Mouse (Mus musculus) cerebellum, adult 2 months (tissue): Measurements from ENCODE around the gene Pcgf2. TPM values are rescaled to one million over a fixed set of nuclear protein-coding genes. Genes with fewer than 3 reads are reported as not detected.

Experiments used
- DNase-seq, 2 experiments: peaks; one replicate each; pipeline ENCODE4 v3.0.0; 2021
- H3K27ac ChIP-seq: fragments of 200-500 bp; 2 replicates; pipeline ENCODE4 v1.5.1; 2012; ENCODE audit warnings: low read length, control low read depth, inconsistent platforms; ENCODE audit not compliant: insufficient read depth
- H3K27me3 ChIP-seq: fragments of 200-500 bp; 2 replicates; pipeline ENCODE4 v1.6.1; 2012; ENCODE audit warnings: inconsistent platforms, mild to moderate bottlenecking, low read length, moderate library complexity; ENCODE audit not compliant: control insufficient read depth, insufficient read depth
- H3K4me1 ChIP-seq: fragments of 200-500 bp; 2 replicates; pipeline ENCODE4 v1.6.1; 2011; ENCODE audit warnings: low read length; ENCODE audit not compliant: control insufficient read depth, insufficient read depth
- H3K4me3 ChIP-seq: fragments of 200-500 bp; replicated peaks from 2 replicates; pipeline ENCODE3; 2011; ENCODE audit warnings: mild to moderate bottlenecking, low read depth, low read length, control low read depth; ENCODE audit not compliant: insufficient read depth
- CTCF ChIP-seq: fragments of 200-500 bp; IDR thresholded peaks from 2 replicates; pipeline ENCODE4 v1.5.1; 2011; ENCODE audit warnings: low read depth, mild to moderate bottlenecking, control low read depth, low read length, moderate library complexity, borderline replicate concordance; ENCODE audit not compliant: insufficient read depth
- POLR2A ChIP-seq: fragments of 200-500 bp; IDR thresholded peaks from 2 replicates; pipeline ENCODE4 v1.6.1; 2011; ENCODE audit warnings: low read length, control low read depth, borderline replicate concordance; ENCODE audit not compliant: insufficient read depth
- WGBS: fragments of 180-500 bp; shearing (Covaris S2); methylation state at CpG from one replicate; pipeline ENCODE4 v1.1.7; 2018; 5-methylcytosine and 5-hydroxymethylcytosine counted together
- polyA plus RNA-seq: library from polyadenylated mRNA; depleted of rRNA; stranded (reverse); fragments of >200 nt; gene quantifications from 2 replicates; pipeline ENCODE4 v1.2.3, GENCODE M21; 2012; rRNA removed

Pcgf2 gene
- polyA plus RNA-seq, result 54.3 and 59.5 TPM in 2 replicates

DNA sequence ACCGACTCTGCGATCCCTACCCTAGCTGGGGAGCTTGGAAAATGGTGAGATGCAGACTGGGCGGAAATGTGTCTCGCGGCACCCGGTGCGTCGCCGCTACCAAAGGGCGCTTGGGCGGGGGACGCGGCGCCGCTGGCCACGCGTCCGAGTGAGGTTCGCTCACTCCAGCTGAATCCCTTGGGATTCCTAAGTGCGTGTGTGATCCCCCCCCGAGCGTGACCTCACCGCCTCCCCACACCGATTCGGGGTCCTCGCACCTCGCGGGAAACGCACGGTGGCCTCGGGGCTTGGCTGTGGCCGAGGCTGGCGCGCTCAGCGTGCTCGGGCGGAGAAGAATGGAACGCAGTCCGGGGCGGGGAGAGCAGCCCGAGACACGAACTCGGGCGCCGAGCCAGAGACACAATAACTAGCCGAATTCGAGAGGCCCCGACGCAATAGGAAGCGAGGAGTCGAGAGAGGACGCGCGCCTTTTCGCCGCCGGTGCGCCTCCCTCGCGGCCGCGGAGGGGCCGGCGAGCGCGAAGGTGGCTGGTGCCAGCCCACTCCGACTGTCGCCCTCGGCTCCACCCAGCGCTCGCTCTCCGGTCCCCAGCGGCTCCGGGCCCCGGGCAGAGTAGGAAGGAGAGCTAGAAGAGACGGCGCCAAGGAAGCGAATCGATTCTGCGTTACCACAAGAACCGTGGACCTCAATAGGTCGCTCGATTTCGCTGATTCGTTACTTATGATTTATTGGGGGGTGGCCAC is at the start of gene Pcgf2:
Gene Pcgf2, minus strand, starts transcription at position 495 of the 743 bp plus-strand sequence.
- TF ChIP-seq POLR2A (peak; percentile 44; the same call in 1 of the 2 replicates), CTCF (no peak)
- WGBS, result under 1% methylated on average over 85 of the region's 85 CpGs
- peak within 1 kb of the TSS; percentile 92 for H3K4me3 ChIP-seq
- no peaks in the 10 kb centered on the region for H3K27me3 ChIP-seq
- peak within 1 kb of the TSS; percentile 91 for H3K27ac ChIP-seq
- peak; percentile 88 to 89 for DNase-seq
- H3K4me1 ChIP-seq, result peaks cover 9% of the 10 kb centered on the region

- TF ChIP-seq POLR2A, result no peak
- TF ChIP-seq CTCF, result no peak
- DNase-seq, result no peak
- Histone ChIP-seq H3K27me3 (no peaks in the 10 kb centered on the region), H3K27ac (no peak overlapping the region), H3K4me3 (no peak overlapping the region), H3K4me1 (peaks cover 2% of the 10 kb centered on the region)
- 59% methylated on average over 5 of the region's 5 CpGs for WGBS
Observed at GRCm38 (mm10) chr11:97748496-97748895, 48.2 kb upstream of the Pcgf2 start.

- 72% methylated on average over 8 of the region's 8 CpGs for WGBS
- DNase-seq, result no peak
- H3K4me1 ChIP-seq, result peaks cover 8% of the 10 kb centered on the region
- no peaks in the 10 kb centered on the region for H3K27me3 ChIP-seq
- no peak overlapping the region for H3K27ac ChIP-seq
- no peak for TF ChIP-seq CTCF
- TF ChIP-seq POLR2A, result no peak
- no peak overlapping the region for H3K4me3 ChIP-seq
Observed at GRCm38 (mm10) chr11:97747773-97748172, 47.5 kb upstream of the Pcgf2 start.

DNA sequence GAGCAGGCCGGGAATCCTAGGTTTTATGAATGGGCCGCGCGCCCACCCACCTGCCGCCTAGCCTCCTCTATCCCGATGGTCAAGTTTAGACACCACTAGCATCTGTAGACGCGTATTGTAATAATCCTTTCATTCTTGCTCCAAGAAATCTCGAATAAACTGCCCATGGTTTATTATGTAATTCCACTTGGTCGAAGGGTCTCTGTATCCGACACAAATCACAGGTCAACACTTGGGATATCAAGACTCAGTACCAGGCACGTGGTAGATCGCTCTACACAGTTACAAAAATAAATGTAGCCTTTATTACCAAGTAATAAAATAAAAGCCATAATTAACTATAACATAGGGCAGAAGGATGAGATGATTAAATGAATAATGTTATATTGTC is 45.0 kb upstream of the Pcgf2 start:
- Histone ChIP-seq H3K27ac (no peak overlapping the region), H3K4me1 (peaks cover 16% of the 10 kb centered on the region), H3K27me3 (no peaks in the 10 kb centered on the region), H3K4me3 (peak overlapping the region; percentile 100)
- 4% methylated on average over 13 of the region's 13 CpGs for WGBS
- TF ChIP-seq CTCF (no peak), POLR2A (no peak)
- no peak for DNase-seq

- TF ChIP-seq CTCF, result no peak
- no peak for TF ChIP-seq POLR2A
- H3K4me1 ChIP-seq, result peaks cover 20% of the 10 kb centered on the region
Observed at GRCm38 (mm10) chr11:97744718-97745330, 44.5 kb upstream of the Pcgf2 start.

GRCm38 (mm10) chr11:97744063-97744717 is 43.9 kb upstream of the Pcgf2 start, which contains the start of gene Pip4k2b:
TSS of gene Pip4k2b (minus strand) at chr11:97744704.
- H3K27me3 ChIP-seq, result no peaks in the 10 kb centered on the region
- 2% methylated on average over 52 of the region's 63 CpGs for WGBS
- H3K27ac ChIP-seq, result peak within 1 kb of the TSS; percentile 95
- no peak for DNase-seq
- H3K4me3 ChIP-seq, result peak within 1 kb of the TSS; percentile 100
- peaks cover 20% of the 10 kb centered on the region for H3K4me1 ChIP-seq
- no peak for TF ChIP-seq CTCF
- TF ChIP-seq POLR2A, result no peak

More at GRCm38 (mm10) chr11:97744718-97745330, 44.5 kb upstream of the Pcgf2 start:
- DNase-seq, result peak; percentile 99
- Histone ChIP-seq H3K27ac (peak overlapping the region; percentile 95), H3K27me3 (no peaks in the 10 kb centered on the region), H3K4me3 (peak overlapping the region; percentile 100)
- WGBS, result under 1% methylated on average over 35 of the region's 57 CpGs

DNA sequence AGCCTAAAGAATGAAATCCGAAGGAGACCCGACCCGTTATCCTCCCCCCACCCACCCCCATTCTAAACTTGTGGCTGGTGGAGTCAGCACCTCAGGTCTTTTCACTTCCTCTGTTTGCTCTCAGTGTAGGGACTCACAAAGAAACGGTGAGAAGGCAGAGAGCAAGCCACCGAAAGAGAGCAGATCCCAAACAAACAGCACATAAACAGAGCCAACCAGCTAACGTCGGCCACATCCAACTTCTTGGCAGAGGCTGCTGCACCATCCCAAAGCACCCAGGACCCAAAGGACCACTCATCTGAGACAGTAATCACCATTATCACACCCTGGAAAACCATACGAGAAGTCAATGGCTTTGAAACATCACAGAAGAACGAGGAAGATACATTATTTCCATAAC is 43.1 kb upstream of the Pcgf2 start:
- Histone ChIP-seq H3K27me3 (no peaks in the 10 kb centered on the region), H3K4me1 (peaks cover 20% of the 10 kb centered on the region), H3K4me3 (peak overlapping the region; percentile 74), H3K27ac (no peak overlapping the region)
- DNase-seq, result peak in 1 of 2 experiments; percentile 21
- 11% methylated on average over 9 of the region's 9 CpGs for WGBS
- no peak for TF ChIP-seq POLR2A
- no peak for TF ChIP-seq CTCF
